ENCODE assay signal across 8 mouse cellular contexts in genomic region chr8:4250306-4250970, GRCm38 (mm10). TPM values are rescaled to one million over a fixed set of nuclear protein-coding genes. Genes with fewer than 3 reads are reported as not detected.
DNase-seq lines count a peak whose midpoint lies in the region; ATAC-seq lines count a peak whose summit lies in the region.

No protein-coding gene starts in this region.

- H3K27ac ChIP-seq in limb, embryonic 11.5 days (replicated peaks; ENCODE audit: low read depth, low read length) = no peak overlapping the region

- intact Hi-C loops in gastrocnemius, postnatal 36 days (cut with DNase I) = loop anchor here (5.0 kb wide), 1 partner anchor 72 kb away; no protein-coding TSS in a partner anchor

- no peak overlapping the region for H3K4me3 ChIP-seq in limb, embryonic 11.5 days (ENCODE audit: low read depth, low read length)

- no peaks in the 10 kb centered on the region for H3K27me3 ChIP-seq in limb, embryonic 11.5 days (ENCODE audit: control insufficient read depth, insufficient read depth, low read length)

- H3K4me1 ChIP-seq in limb, embryonic 11.5 days (ENCODE audit: control insufficient read depth, insufficient read depth, low read length) = peaks cover 11% of the 10 kb centered on the region

- 30% methylated on average over 26 of the region's 26 CpGs for WGBS in limb, embryonic 11.5 days

- no peak overlapping the region for H3K4me2 ChIP-seq in limb, embryonic 11.5 days (ENCODE audit: low read depth, severe bottlenecking)

- peak; percentile 26; the same call in 1 of the 2 replicates for ATAC-seq in limb, embryonic 11.5 days (ENCODE audit: insufficient number of reproducible peaks, low FRiP score, low TSS enrichment, low read depth)
- ATAC-seq in monocyte, adult 5-6 weeks (replicated peaks; ENCODE audit: insufficient number of reproducible peaks, low FRiP score, low TSS enrichment, poor library complexity, severe bottlenecking) = peak; percentile 53

- H3K36me3 ChIP-seq in limb, embryonic 11.5 days (ENCODE audit: control insufficient read depth, insufficient read depth, low read length) = peaks cover 11% of the 10 kb centered on the region

- peak; percentile 66 for DNase-seq in 3134 (ENCODE audit: extremely low read depth, insufficient read length, low spot score)
- peak; percentile 86 to 87 for DNase-seq in adrenal gland, adult 18-20 months (ENCODE audit: low spot score in 2 of 2)
- DNase-seq in embryo, embryonic 10.5 days (ENCODE audit: low spot score) = peak; percentile 84
- DNase-seq in gastrocnemius, postnatal 36 days = peak; percentile 77 to 78
- peak; percentile 72 to 84 for DNase-seq in kidney, adult 8-10 months
- peak; percentile 89 for DNase-seq in limb, embryonic 11.5 days (ENCODE audit: low spot score)
- DNase-seq in spleen, postnatal 4 days (ENCODE audit: low spot score in 2 of 2) = peak; percentile 84 to 95

- H3K9ac ChIP-seq in limb, embryonic 11.5 days (ENCODE audit: low read length) = peak overlapping the region; percentile 37; the same call in 1 of the 2 replicates

- H3K9me3 ChIP-seq in limb, embryonic 11.5 days (ENCODE audit: control insufficient read depth, low read length) = no peaks in the 10 kb centered on the region

RNA-seq across cellular contexts. Expression of gene Tgfbr3l, which starts 2.4 kb away (rescaled TPM):
- total RNA-seq in adrenal gland, adult 18-20 months (2021) = 10 to 100 TPM; 10.9 to 15.5 TPM
- total RNA-seq in gastrocnemius, postnatal 36 days (2021) = 1 to 10 TPM; 2.5 to 3.0 TPM
- 1.5 and 3.0 TPM in 2 replicates for polyA plus RNA-seq in limb, embryonic 11.5 days (2014; fragmentation: Nextera tagmentation; extraction: Ambion mirVana)
- total RNA-seq in monocyte, adult 5-6 weeks (2017) = 0.95 to 1.8 TPM (median 0.97 TPM) in 3 replicates

RNA-seq across cellular contexts. Expression of gene Snapc2, which starts 2.4 kb away (rescaled TPM):
- 10 to 100 TPM; 23.4 to 25.9 TPM for total RNA-seq in adrenal gland, adult 18-20 months (2021)
- 10 to 100 TPM; 11.0 to 12.0 TPM for total RNA-seq in gastrocnemius, postnatal 36 days (2021)
- polyA plus RNA-seq in limb, embryonic 11.5 days (2014; fragmentation: Nextera tagmentation; extraction: Ambion mirVana) = 63.4 and 73.5 TPM in 2 replicates
- total RNA-seq in monocyte, adult 5-6 weeks (2017) = 4.6 to 7.5 TPM (median 6.2 TPM) in 3 replicates

RNA-seq across cellular contexts. Expression of gene Ctxn1, which starts 8.6 kb away (rescaled TPM):
- total RNA-seq in adrenal gland, adult 18-20 months (2021) = 1 to 10 TPM; 6.4 to 7.8 TPM
- under 1 TPM; 0.42 to 0.71 TPM for total RNA-seq in gastrocnemius, postnatal 36 days (2021)
- 97.6 and 106 TPM in 2 replicates for polyA plus RNA-seq in limb, embryonic 11.5 days (2014; fragmentation: Nextera tagmentation; extraction: Ambion mirVana)
- 0.29 to 1.5 TPM in 2 of 3 replicates, not detected in the other for total RNA-seq in monocyte, adult 5-6 weeks (2017)

RNA-seq across cellular contexts. Expression of gene Gm49320, which starts 11.8 kb away (rescaled TPM):
- 1 to 10 TPM in 1 of 2 experiments, under 1 TPM in 1; 0.93 to 1.5 TPM for total RNA-seq in adrenal gland, adult 18-20 months (2021)
- under 1 TPM in 1 of 2 experiments, not detected in 1; 0.20 TPM for total RNA-seq in gastrocnemius, postnatal 36 days (2021)
- 0.68 and 1.0 TPM in 2 replicates for polyA plus RNA-seq in limb, embryonic 11.5 days (2014; fragmentation: Nextera tagmentation; extraction: Ambion mirVana)
- not detected in 3 replicates for total RNA-seq in monocyte, adult 5-6 weeks (2017)

RNA-seq across cellular contexts. Expression of gene Map2k7, which starts 11.9 kb away (rescaled TPM):
- total RNA-seq in adrenal gland, adult 18-20 months (2021) = 10 to 100 TPM; 79.0 to 93.2 TPM
- 10 to 100 TPM; 75.8 to 82.8 TPM for total RNA-seq in gastrocnemius, postnatal 36 days (2021)
- polyA plus RNA-seq in limb, embryonic 11.5 days (2014; fragmentation: Nextera tagmentation; extraction: Ambion mirVana) = 19.0 and 19.5 TPM in 2 replicates
- total RNA-seq in monocyte, adult 5-6 weeks (2017) = 42.6 to 60.0 TPM (median 43.3 TPM) in 3 replicates
